Mouse (Mus musculus) G1E (cell line): Measurements from ENCODE around the gene Rb1. TPM values are rescaled to one million over a fixed set of nuclear protein-coding genes. Genes with fewer than 3 reads are reported as not detected.

Experiments
- ATAC-seq: 2 replicates; pipeline ENCODE4 v1.8.0; 2016; ENCODE audit warnings: mild to moderate bottlenecking; ENCODE audit not compliant: insufficient number of reproducible peaks, poor library complexity, low FRiP score, severe bottlenecking; ENCODE audit errors: extremely low read depth
- DNase-seq: peaks from one replicate; pipeline ENCODE4 v3.0.0; 2012; ENCODE audit warnings: low spot score
- H3K27me3 ChIP-seq: 2 replicates; pipeline ENCODE4 v1.6.1; 2012; ENCODE audit warnings: mild to moderate bottlenecking, low read length, inconsistent platforms; ENCODE audit not compliant: insufficient read depth
- H3K36me3 ChIP-seq: replicated peaks from 2 replicates; pipeline ENCODE3; 2012; ENCODE audit warnings: mild to moderate bottlenecking, inconsistent platforms
- H3K4me1 ChIP-seq: 2 replicates; pipeline ENCODE4 v1.6.1; 2012; ENCODE audit warnings: low read depth, low read length, inconsistent platforms, mixed read lengths; ENCODE audit not compliant: insufficient read depth
- H3K4me3 ChIP-seq: 2 replicates; pipeline ENCODE4 v1.5.1; 2012; ENCODE audit warnings: low read depth, mild to moderate bottlenecking, inconsistent platforms, low read length, moderate library complexity, mixed read lengths
- H3K9me3 ChIP-seq: replicated peaks from 2 replicates; pipeline ENCODE4 v1.6.1; 2012; ENCODE audit warnings: inconsistent platforms
- CTCF ChIP-seq: IDR thresholded peaks from 2 replicates; pipeline ENCODE4 v1.5.1; 2012; ENCODE audit warnings: low read depth, low read length, inconsistent platforms, mixed read lengths
- GATA1 ChIP-seq: IDR thresholded peaks from 2 replicates; pipeline ENCODE4 v1.6.1; 2012; ENCODE audit warnings: borderline replicate concordance, low read length, inconsistent platforms, mixed read lengths
- GATA2 ChIP-seq: IDR thresholded peaks from 2 replicates; pipeline ENCODE4 v1.6.1; 2012; ENCODE audit warnings: low read depth, low read length, inconsistent platforms, borderline replicate concordance
- POLR2AphosphoS5 ChIP-seq: IDR thresholded peaks from 2 replicates; pipeline ENCODE4 v1.6.1; 2012; ENCODE audit warnings: low read depth, low read length, inconsistent platforms; ENCODE audit not compliant: insufficient replicate concordance
- TAL1 ChIP-seq: conservative IDR thresholded peaks from 2 replicates; pipeline ENCODE4 v1.6.1; 2012; ENCODE audit warnings: low read depth, low read length, inconsistent platforms, mixed read lengths
- polyA plus RNA-seq: library from polyadenylated mRNA; stranded (reverse); fragments of >175 nt; gene quantifications from 2 replicates; pipeline ENCODE4 v1.2.3, GENCODE M21; 2012
- total RNA-seq, 2 experiments: library from RNA; stranded (forward) in 1 of 2; stranded (reverse) in 1 of 2; fragments of 200-1000 nt in 1 of 2; fragments of >200 nt in 1 of 2; fragmentation: Nextera tagmentation in 1 of 2; gene quantifications; 2 replicates each; pipeline ENCODE4 v1.2.3; 2014 to 2017

Gene Rb1
- total and polyA plus RNA-seq, 3 experiments = 11.6 to 393 (median 64.9) TPM

DNA sequence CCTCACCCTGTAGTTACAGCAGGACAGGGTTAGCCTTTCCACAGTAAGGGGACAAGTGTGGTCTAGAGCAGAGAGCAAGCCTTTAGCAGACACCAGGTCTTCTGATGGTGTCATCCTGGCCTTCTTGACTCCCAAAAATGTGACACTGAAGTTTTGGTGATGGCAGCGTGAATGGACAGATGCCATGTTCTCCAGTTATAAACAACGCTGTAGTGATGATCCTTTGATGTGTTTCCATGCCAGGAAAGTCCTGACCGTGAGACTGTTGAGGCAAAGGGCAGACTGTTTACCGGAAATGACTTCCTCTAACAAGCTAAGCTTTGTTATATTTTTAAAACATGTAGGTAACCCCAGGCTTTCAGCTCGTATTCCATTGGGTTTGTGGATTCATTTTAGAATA lies 185.8 kb downstream of the Rb1 start:
- H3K4me3 ChIP-seq = no peak overlapping the region
- no peak for TF ChIP-seq POLR2AphosphoS5
- no peak for TF ChIP-seq GATA1
- no peak for TF ChIP-seq TAL1
- TF ChIP-seq CTCF = no peak
- no peak for TF ChIP-seq GATA2
- no peak for DNase-seq

DNA sequence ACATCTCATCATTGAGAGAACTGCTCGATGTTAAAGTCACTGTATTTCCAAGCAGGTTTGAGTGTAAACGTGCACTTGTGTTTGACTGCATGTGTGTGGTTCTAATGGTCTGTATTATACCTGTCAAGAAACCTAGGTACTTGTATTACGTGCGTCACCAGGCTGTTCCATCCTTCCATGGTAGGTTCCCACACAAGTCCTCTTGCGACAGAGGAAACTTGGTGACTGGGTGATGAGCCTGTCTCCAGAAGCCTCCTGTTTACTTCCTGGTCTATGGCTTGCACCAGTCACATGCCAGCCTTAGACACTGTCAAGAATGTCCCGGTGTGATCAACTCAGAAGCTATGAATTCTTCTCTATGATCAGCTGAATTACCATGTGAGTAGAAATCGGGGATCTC lies 187.1 kb downstream of the Rb1 start:
- no peaks in the 10 kb centered on the region for H3K27me3 ChIP-seq
- DNase-seq = no peak
- H3K36me3 ChIP-seq = no peaks in the 10 kb centered on the region
- peaks cover 22% of the 10 kb centered on the region for H3K4me1 ChIP-seq
- no peak for ATAC-seq
- TF ChIP-seq TAL1 (no peak), CTCF (no peak), POLR2AphosphoS5 (no peak)
- H3K9me3 ChIP-seq = no peaks in the 10 kb centered on the region
- no peak overlapping the region for H3K4me3 ChIP-seq

More for the DNA sequence above, 185.8 kb downstream of the Rb1 start:
- Histone ChIP-seq H3K4me1 (peaks cover 34% of the 10 kb centered on the region), H3K36me3 (peaks cover 5% of the 10 kb centered on the region), H3K27me3 (no peaks in the 10 kb centered on the region), H3K9me3 (no peaks in the 10 kb centered on the region)
- no peak for ATAC-seq

DNA sequence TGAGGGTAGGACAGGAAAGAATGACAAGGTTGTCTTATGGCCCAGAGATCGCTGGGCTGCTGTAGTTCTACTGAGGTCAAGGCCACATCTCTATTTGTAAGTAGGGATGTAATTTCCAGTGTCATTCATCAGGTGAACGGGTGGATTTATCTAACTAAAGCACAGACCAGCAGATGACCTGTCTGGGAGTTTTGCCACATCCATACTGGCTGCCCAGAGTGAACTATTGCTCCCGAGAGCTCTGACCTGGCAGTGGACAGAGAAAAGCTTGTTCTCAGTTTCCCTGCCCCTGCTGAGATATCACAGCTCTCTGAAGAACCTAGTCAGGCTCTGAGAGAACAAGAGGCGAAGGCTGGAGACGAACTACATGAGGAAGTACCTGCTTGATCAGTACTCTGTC lies 188.4 kb downstream of the Rb1 start:
- Histone ChIP-seq H3K4me3 (no peak overlapping the region), H3K36me3 (no peaks in the 10 kb centered on the region), H3K9me3 (no peaks in the 10 kb centered on the region), H3K27me3 (no peaks in the 10 kb centered on the region), H3K4me1 (peaks cover 13% of the 10 kb centered on the region)
- no peak for DNase-seq
- ATAC-seq = no peak
- no peak for TF ChIP-seq TAL1
- no peak for TF ChIP-seq GATA2
- TF ChIP-seq CTCF = no peak
- no peak for TF ChIP-seq POLR2AphosphoS5
- no peak for TF ChIP-seq GATA1

Other genes starting within 250 kb of the Rb1 start
- 29.1 and 34.8 TPM in 2 replicates for gene Rcbtb2, start 202.8 kb downstream of the Rb1 start, total RNA-seq (2014; fragmentation: Nextera tagmentation)
- 47.2 and 49.9 TPM in 2 replicates for gene Rcbtb2, start 202.8 kb downstream of the Rb1 start, total RNA-seq (2017)
- 21.9 and 24.4 TPM in 2 replicates for gene Rcbtb2, start 202.8 kb downstream of the Rb1 start, polyA plus RNA-seq
- 2.0 and 3.1 TPM in 2 replicates for gene Lpar6, start 87.9 kb downstream of the Rb1 start, total RNA-seq (2014; fragmentation: Nextera tagmentation)
- 4.1 and 4.5 TPM in 2 replicates for gene Lpar6, start 87.9 kb downstream of the Rb1 start, total RNA-seq (2017)
- gene Lpar6, start 87.9 kb downstream of the Rb1 start, polyA plus RNA-seq = 0.03 and 0.05 TPM in 2 replicates
- gene Itm2b, start 59.5 kb upstream of the Rb1 start, total RNA-seq (2014; fragmentation: Nextera tagmentation) = 474 and 507 TPM in 2 replicates
- 523 and 553 TPM in 2 replicates for gene Itm2b, start 59.5 kb upstream of the Rb1 start, total RNA-seq (2017)
- 104 and 121 TPM in 2 replicates for gene Itm2b, start 59.5 kb upstream of the Rb1 start, polyA plus RNA-seq
- gene Med4, start 184.2 kb upstream of the Rb1 start, total RNA-seq (2014; fragmentation: Nextera tagmentation) = 28.1 and 38.0 TPM in 2 replicates
- gene Med4, start 184.2 kb upstream of the Rb1 start, total RNA-seq (2017) = 68.4 and 75.0 TPM in 2 replicates
- gene Med4, start 184.2 kb upstream of the Rb1 start, polyA plus RNA-seq = 10.2 and 20.9 TPM in 2 replicates
- 58.4 and 68.2 TPM in 2 replicates for gene Sucla2, start 199.5 kb upstream of the Rb1 start, total RNA-seq (2014; fragmentation: Nextera tagmentation)
- gene Sucla2, start 199.5 kb upstream of the Rb1 start, total RNA-seq (2017) = 96.6 and 107 TPM in 2 replicates
- gene Sucla2, start 199.5 kb upstream of the Rb1 start, polyA plus RNA-seq = 17.1 and 17.5 TPM in 2 replicates
- 6.8 and 7.4 TPM in 2 replicates for gene Nudt15, start 222.4 kb upstream of the Rb1 start, total RNA-seq (2014; fragmentation: Nextera tagmentation)
- gene Nudt15, start 222.4 kb upstream of the Rb1 start, total RNA-seq (2017) = 7.1 and 8.0 TPM in 2 replicates
- gene Nudt15, start 222.4 kb upstream of the Rb1 start, polyA plus RNA-seq = 0.56 and 0.90 TPM in 2 replicates